Mouse (Mus musculus) limb, embryonic 13.5 days (tissue): Measurements from ENCODE around the gene Myod1. TPM values are rescaled to one million over a fixed set of nuclear protein-coding genes. Genes with fewer than 3 reads are reported as not detected.

Experiments
- ATAC-seq: fragments of 200-750 bp; cut with Nextera tagmentation; 2 replicates; pipeline ENCODE4 v1.8.0; 2017; ENCODE audit warnings: low read depth, moderate number of reproducible peaks, moderate TSS enrichment; ENCODE audit not compliant: low FRiP score
- H3K27ac ChIP-seq: fragments of 300-500 bp; sonication (generic); 2 replicates; pipeline ENCODE4 v1.5.1; 2015; ENCODE audit warnings: inconsistent platforms, mild to moderate bottlenecking, moderate library complexity
- H3K27me3 ChIP-seq: fragments of 300-500 bp; sonication (generic); 2 replicates; pipeline ENCODE4 v1.6.1; 2015; ENCODE audit warnings: mild to moderate bottlenecking, inconsistent platforms
- H3K36me3 ChIP-seq: fragments of 300-500 bp; sonication (generic); 2 replicates; pipeline ENCODE4 v1.6.1; 2015; ENCODE audit warnings: inconsistent platforms, mild to moderate bottlenecking, moderate library complexity
- H3K4me1 ChIP-seq: fragments of 300-500 bp; sonication (generic); 2 replicates; pipeline ENCODE4 v1.6.1; 2015; ENCODE audit warnings: inconsistent platforms
- H3K4me2 ChIP-seq: fragments of 300-500 bp; sonication (generic); replicated peaks from 2 replicates; pipeline ENCODE4 v1.6.1; 2015; ENCODE audit warnings: inconsistent platforms, mild to moderate bottlenecking, moderate library complexity
- H3K4me3 ChIP-seq: fragments of 300-500 bp; sonication (generic); 2 replicates; pipeline ENCODE4 v1.5.1; 2015; ENCODE audit warnings: moderate library complexity, mild to moderate bottlenecking, inconsistent platforms
- H3K9ac ChIP-seq: fragments of 300-500 bp; sonication (generic); 2 replicates; pipeline ENCODE4 v1.6.1; 2015; ENCODE audit warnings: mild to moderate bottlenecking, inconsistent platforms
- H3K9me3 ChIP-seq: fragments of 300-500 bp; sonication (generic); 2 replicates; pipeline ENCODE4 v1.6.1; 2016; ENCODE audit warnings: inconsistent platforms
- WGBS: fragments of 180-500 bp; shearing (Covaris S2); methylation state at CpG from one replicate; pipeline ENCODE4 v1.1.7; 2015; 5-methylcytosine and 5-hydroxymethylcytosine counted together
- polyA plus RNA-seq: library from polyadenylated mRNA; unstranded; fragments of >200 nt; fragmentation: Nextera tagmentation; extraction: Ambion mirVana; gene quantifications from 2 replicates; pipeline ENCODE4 v1.2.1, GENCODE M21; 2015

Gene Myod1
- polyA plus RNA-seq, 1 experiment from 2014 or later = 69.5 TPM

- no peaks in the 10 kb centered on the region for H3K4me1 ChIP-seq
- ATAC-seq = no peak
- no peaks in the 10 kb centered on the region for H3K36me3 ChIP-seq
- H3K9ac ChIP-seq = no peak overlapping the region
- 75% methylated on average over 8 of the region's 8 CpGs for WGBS
- no peaks in the 10 kb centered on the region for H3K9me3 ChIP-seq
- H3K4me3 ChIP-seq = no peak overlapping the region
- H3K27ac ChIP-seq = no peak overlapping the region
- H3K27me3 ChIP-seq = no peaks in the 10 kb centered on the region; the same call in 1 of the 2 replicates
- no peak overlapping the region for H3K4me2 ChIP-seq
Observed at GRCm38 (mm10) chr7:46422052-46422763, 45.9 kb downstream of the Myod1 start.

GRCm38 (mm10) chr7:46422764-46423412 lies 46.6 kb downstream of the Myod1 start:
- WGBS = 59% methylated on average over 14 of the region's 18 CpGs
- Histone ChIP-seq H3K4me3 (no peak overlapping the region), H3K27me3 (no peaks in the 10 kb centered on the region; the same call in 1 of the 2 replicates), H3K4me1 (no peaks in the 10 kb centered on the region), H3K9me3 (no peaks in the 10 kb centered on the region), H3K4me2 (no peak overlapping the region), H3K9ac (no peak overlapping the region), H3K27ac (no peak overlapping the region), H3K36me3 (no peaks in the 10 kb centered on the region)
- no peak for ATAC-seq

GRCm38 (mm10) chr7:46423951-46424350 lies 47.7 kb downstream of the Myod1 start:
- no peak for ATAC-seq

DNA sequence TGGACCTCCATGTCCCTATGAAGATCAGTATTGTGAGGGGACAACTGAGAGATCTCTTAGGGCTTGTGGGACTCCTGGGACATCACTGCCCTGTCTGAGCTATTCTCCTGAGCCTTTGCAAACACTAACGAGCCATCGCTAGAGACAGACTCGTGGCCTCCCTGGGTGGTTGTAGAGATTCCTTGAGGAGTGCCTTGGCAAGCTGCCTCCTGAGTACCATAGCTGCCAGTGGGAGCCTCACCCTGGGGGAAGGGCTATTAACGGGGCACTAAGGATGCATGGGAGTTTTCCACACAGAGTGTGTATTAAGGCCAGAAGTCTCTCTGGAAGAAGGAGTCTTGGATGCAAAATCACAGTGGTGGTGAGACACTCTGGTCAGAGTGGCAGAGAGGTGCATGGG lies 48.7 kb downstream of the Myod1 start:
- no peak overlapping the region for H3K4me2 ChIP-seq
- H3K9me3 ChIP-seq = no peaks in the 10 kb centered on the region
- H3K27me3 ChIP-seq = no peaks in the 10 kb centered on the region; the same call in 1 of the 2 replicates
- ATAC-seq = no peak
- no peaks in the 10 kb centered on the region for H3K36me3 ChIP-seq
- no peak overlapping the region for H3K9ac ChIP-seq
- H3K4me3 ChIP-seq = no peak overlapping the region
- WGBS = 65% methylated on average over 4 of the region's 4 CpGs
- H3K4me1 ChIP-seq = no peaks in the 10 kb centered on the region
- H3K27ac ChIP-seq = no peak overlapping the region

More at GRCm38 (mm10) chr7:46423951-46424350, 47.7 kb downstream of the Myod1 start:
- H3K9ac ChIP-seq = no peak overlapping the region
- WGBS = 79% methylated on average over 3 of the region's 3 CpGs
- no peak overlapping the region for H3K27ac ChIP-seq
- H3K9me3 ChIP-seq = no peaks in the 10 kb centered on the region
- no peak overlapping the region for H3K4me2 ChIP-seq
- no peaks in the 10 kb centered on the region; the same call in 1 of the 2 replicates for H3K27me3 ChIP-seq
- no peaks in the 10 kb centered on the region for H3K4me1 ChIP-seq
- H3K4me3 ChIP-seq = no peak overlapping the region
- no peaks in the 10 kb centered on the region for H3K36me3 ChIP-seq

Other genes with a start within 250 kb of the Myod1 start
- 0.96 and 1.1 TPM in 2 replicates for gene Abcc8, start 196.4 kb upstream of the Myod1 start, polyA plus RNA-seq
- gene Ush1c, start 138.0 kb upstream of the Myod1 start, polyA plus RNA-seq = 0.84 and 1.5 TPM in 2 replicates
- 0.43 and 0.56 TPM in 2 replicates for gene Otog, start 135.5 kb upstream of the Myod1 start, polyA plus RNA-seq
- gene Kcnc1, start 20.0 kb downstream of the Myod1 start, polyA plus RNA-seq = 0.06 and 0.60 TPM in 2 replicates